In the genomic region with DNA sequence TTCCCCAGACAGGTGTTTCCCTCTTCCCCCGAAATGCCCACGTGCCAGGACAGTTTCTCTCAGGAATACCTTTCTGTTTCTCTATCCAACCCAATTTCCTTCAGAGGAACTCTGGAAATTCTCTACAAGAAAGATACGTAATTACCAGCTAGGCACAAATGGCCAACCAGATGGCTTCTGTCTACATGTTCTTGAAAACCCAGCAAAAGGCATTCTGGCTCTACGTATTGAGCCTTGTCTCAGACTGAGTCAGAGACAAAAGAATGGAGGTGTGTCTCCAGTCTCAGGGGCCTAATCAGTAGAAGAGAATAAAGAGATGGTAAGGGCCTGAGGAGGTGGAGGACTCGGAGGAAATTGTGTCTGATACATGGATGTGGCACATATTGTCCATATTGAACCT, we compare ENCODE assay signal across 31 mouse cellular contexts.
A peak's percentile ranks its signal among the peaks of the same experiment; 100 is the strongest.
DNase-seq lines count a peak whose midpoint lies in the region; ATAC-seq and TF ChIP-seq lines count a peak whose summit lies in the region.
"Had no signal": no experiment of that assay in that cellular context is flagged by ENCODE, and none has a peak within 500 bp of the region (broad histone marks: within the 10 kb centered on the region; RNA-seq: fewer than 3 reads in every experiment).

No protein-coding gene starts in this region.

- no peaks in the 10 kb centered on the region for H3K36me3 ChIP-seq in forebrain, embryonic 11.5 days (ENCODE audit: control insufficient read depth, insufficient read depth, low read length)
- H3K36me3 ChIP-seq in forebrain, embryonic 15.5 days, result no peaks in the 10 kb centered on the region
- no peaks in the 10 kb centered on the region for H3K36me3 ChIP-seq in heart, embryonic 12.5 days
- H3K36me3 ChIP-seq: G1E; kidney, embryonic 15.5 days; liver, embryonic 12.5 days; neural tube, embryonic 12.5 days; stomach, embryonic 15.5 days had no signal

- H3K27me3 ChIP-seq in forebrain, embryonic 11.5 days (ENCODE audit: control insufficient read depth, insufficient read depth, low read length), result no peaks in the 10 kb centered on the region
- no peaks in the 10 kb centered on the region for H3K27me3 ChIP-seq in forebrain, embryonic 15.5 days
- no peaks in the 10 kb centered on the region for H3K27me3 ChIP-seq in heart, embryonic 12.5 days (replicated peaks)
- H3K27me3 ChIP-seq: kidney, embryonic 15.5 days; liver, embryonic 12.5 days; neural tube, embryonic 12.5 days; Patski; stomach, embryonic 15.5 days had no signal

- no peak for DNase-seq in forebrain, embryonic 11.5 days (ENCODE audit: low spot score)
- no peak for DNase-seq in heart, adult 18-20 months
- DNase-seq in Muller cell, postnatal 12 days (ENCODE audit: inconsistent ontology term), result peak; percentile 42
- DNase-seq in urinary bladder, postnatal 10 days (ENCODE audit: low spot score), result no peak
- DNase-seq: adrenal gland, postnatal 10 days; cerebellum, adult 11-12 months; cerebellum, adult 9-11 months; gastrocnemius, adult 2 months; gastrocnemius, postnatal 36 days; kidney, adult 18-20 months; kidney, postnatal 36 days; layer of hippocampus, postnatal 36 days; left cerebral cortex, postnatal 4 days; liver, postnatal 0 days; lung, postnatal 36 days; right cerebral cortex, postnatal 14 days; thymus, postnatal 14 days had no signal

- H3K27ac ChIP-seq in forebrain, embryonic 11.5 days (ENCODE audit: low read depth, low read length), result no peak overlapping the region
- H3K27ac ChIP-seq in forebrain, embryonic 15.5 days (replicated peaks), result no peak overlapping the region
- 0 out of 2 replicates have a peak overlapping the region, but pooled peaks have one; percentile 1 for H3K27ac ChIP-seq in heart, embryonic 12.5 days (ENCODE audit: poor library complexity, severe bottlenecking)
- peak overlapping the region; percentile 4; the same call in 1 of the 2 replicates for H3K27ac ChIP-seq in olfactory bulb, adult 2 months (ENCODE audit: insufficient read depth, low read depth, low read length)
- H3K27ac ChIP-seq: gastrocnemius, adult 2 months; kidney, embryonic 15.5 days; layer of hippocampus, adult 2 months; liver, embryonic 12.5 days; neural tube, embryonic 12.5 days; stomach, embryonic 15.5 days had no signal

- ATAC-seq in forebrain, embryonic 11.5 days (replicated peaks; ENCODE audit: low FRiP score), result 0 out of 2 replicates have a peak, but pooled peaks have one; percentile 18
- ATAC-seq in forebrain, embryonic 15.5 days (replicated peaks), result no peak
- ATAC-seq in heart, embryonic 12.5 days (ENCODE audit: insufficient number of reproducible peaks, low FRiP score), result no peak
- ATAC-seq: hindbrain, embryonic 16.5 days; liver, embryonic 12.5 days; liver, postnatal 0 days; midbrain, embryonic 16.5 days; Patski had no signal

- peaks cover 2% of the 10 kb centered on the region; the same call in 1 of the 2 replicates for H3K4me1 ChIP-seq in forebrain, embryonic 11.5 days (replicated peaks; ENCODE audit: control insufficient read depth, insufficient read depth, low read length)
- peaks cover 21% of the 10 kb centered on the region for H3K4me1 ChIP-seq in forebrain, embryonic 15.5 days
- peaks cover 29% of the 10 kb centered on the region for H3K4me1 ChIP-seq in heart, embryonic 12.5 days (replicated peaks)
- H3K4me1 ChIP-seq in olfactory bulb, adult 2 months (ENCODE audit: control insufficient read depth, insufficient read depth, low read length), result peaks cover 4% of the 10 kb centered on the region
- H3K4me1 ChIP-seq: liver, embryonic 12.5 days had no signal

- no peaks in the 10 kb centered on the region for H3K9me3 ChIP-seq in forebrain, embryonic 11.5 days (ENCODE audit: control insufficient read depth, low read length)
- no peaks in the 10 kb centered on the region for H3K9me3 ChIP-seq in forebrain, embryonic 15.5 days
- H3K9me3 ChIP-seq in heart, embryonic 12.5 days (replicated peaks), result no peaks in the 10 kb centered on the region
- H3K9me3 ChIP-seq: kidney, embryonic 15.5 days; liver, embryonic 12.5 days; neural tube, embryonic 12.5 days; stomach, embryonic 15.5 days had no signal

- H3K4me2 ChIP-seq in forebrain, embryonic 11.5 days (ENCODE audit: low read depth, low read length, severe bottlenecking), result no peak overlapping the region
- no peak overlapping the region for H3K4me2 ChIP-seq in forebrain, embryonic 15.5 days (replicated peaks)
- H3K4me2 ChIP-seq in heart, embryonic 12.5 days, result no peak overlapping the region
- H3K4me2 ChIP-seq: kidney, embryonic 15.5 days; liver, embryonic 12.5 days; midbrain, embryonic 11.5 days; neural tube, embryonic 12.5 days; stomach, embryonic 15.5 days had no signal

- no peak overlapping the region for H3K4me3 ChIP-seq in forebrain, embryonic 11.5 days (ENCODE audit: low read depth, low read length)
- no peak overlapping the region for H3K4me3 ChIP-seq in forebrain, embryonic 15.5 days
- no peak overlapping the region for H3K4me3 ChIP-seq in heart, embryonic 12.5 days
- no peak overlapping the region for H3K4me3 ChIP-seq in olfactory bulb, adult 2 months (ENCODE audit: insufficient read depth, low read depth, low read length)
- H3K4me3 ChIP-seq: erythroblast, embryonic 14.5 days; gastrocnemius, adult 2 months; kidney, embryonic 15.5 days; layer of hippocampus, adult 2 months; liver, embryonic 12.5 days; neural tube, embryonic 12.5 days; stomach, embryonic 15.5 days had no signal

- no peak overlapping the region for H3K9ac ChIP-seq in forebrain, embryonic 11.5 days (ENCODE audit: low read length)
- no peak overlapping the region for H3K9ac ChIP-seq in forebrain, embryonic 15.5 days (replicated peaks)
- H3K9ac ChIP-seq in heart, embryonic 12.5 days, result no peak overlapping the region
- H3K9ac ChIP-seq: kidney, embryonic 15.5 days; liver, embryonic 12.5 days; liver, postnatal 0 days; neural tube, embryonic 12.5 days; stomach, embryonic 15.5 days had no signal

- no peak for TF ChIP-seq POLR2A in olfactory bulb, adult 2 months (IDR thresholded peaks at IDR 0.05; ENCODE audit: insufficient read depth, low read depth, low read length)

- 57% methylated on average over 5 of the region's 5 CpGs for WGBS in forebrain, embryonic 11.5 days
- 38% methylated on average over 5 of the region's 5 CpGs for WGBS in forebrain, embryonic 15.5 days
- WGBS in heart, embryonic 12.5 days, result 46% methylated on average over 5 of the region's 5 CpGs
- 66% methylated on average over 5 of the region's 5 CpGs for WGBS in olfactory bulb, adult 2 months

- TF ChIP-seq CTCF in olfactory bulb, adult 2 months (IDR thresholded peaks at IDR 0.05; ENCODE audit: insufficient read depth, low read depth, low read length), result no peak

Comparison
In these comparisons a context has a peak if more than half of its experiments do, and no peak if none do; other contexts are left out.
1. H3K27ac ChIP-seq: peak in heart, embryonic 12.5 days (single experiment) and olfactory bulb, adult 2 months (single experiment); none in forebrain, embryonic 11.5 days (single experiment) and forebrain, embryonic 15.5 days (single experiment).